Mouse (Mus musculus) left cerebral cortex, postnatal 25 days (tissue): Measurements from ENCODE around the gene Tbx15. TPM values are rescaled to one million over a fixed set of nuclear protein-coding genes. Genes with fewer than 3 reads are reported as not detected.

Experiments
- DNase-seq, 2 experiments: peaks; one replicate each; pipeline ENCODE4 v3.0.0; 2022; ENCODE audit warnings: low spot score in 2 of 2, mixed read lengths in 1 of 2
- intact Hi-C: fragments of 180-260 bp; cut with DNase I; formaldehyde crosslinking; loops from one replicate; pipeline ENCODE4 v1.15.1; 2025
- microRNA-seq, 2 experiments: library from miRNA; unstranded; fragments of <30 nt; microRNA quantifications; one replicate each; pipeline ENCODE4 v1.2.0; 2022
- total RNA-seq, 2 experiments: library from RNA; stranded (reverse); gene quantifications; 2 replicates each; pipeline ENCODE4 v1.2.3; 2021

Gene Tbx15
- total RNA-seq, 2 experiments from 2014 or later, result 1.1 to 1.3 TPM

DNA sequence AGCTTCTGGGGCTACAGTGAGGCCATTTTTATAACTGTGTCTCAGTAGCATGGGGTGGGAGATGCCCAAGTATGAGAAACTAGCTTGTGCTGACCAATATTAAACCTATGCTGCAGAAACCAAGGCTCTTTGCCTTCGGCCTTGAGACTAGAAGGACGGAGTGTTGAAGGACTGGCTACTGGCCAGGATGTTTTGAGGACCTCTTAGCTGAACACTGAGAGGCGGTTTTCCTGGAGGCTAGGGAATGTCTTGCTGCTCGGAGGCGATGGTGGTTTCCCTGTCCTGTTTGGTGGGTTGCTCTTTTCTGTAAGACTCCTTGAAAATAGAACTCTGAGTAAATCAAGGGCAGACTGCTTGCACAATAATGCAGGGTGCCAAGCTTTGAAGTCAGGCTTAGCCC is 89.1 kb downstream of the Tbx15 start:
- DNase-seq, result no peak
- intact Hi-C loops, result no loop called here

DNA sequence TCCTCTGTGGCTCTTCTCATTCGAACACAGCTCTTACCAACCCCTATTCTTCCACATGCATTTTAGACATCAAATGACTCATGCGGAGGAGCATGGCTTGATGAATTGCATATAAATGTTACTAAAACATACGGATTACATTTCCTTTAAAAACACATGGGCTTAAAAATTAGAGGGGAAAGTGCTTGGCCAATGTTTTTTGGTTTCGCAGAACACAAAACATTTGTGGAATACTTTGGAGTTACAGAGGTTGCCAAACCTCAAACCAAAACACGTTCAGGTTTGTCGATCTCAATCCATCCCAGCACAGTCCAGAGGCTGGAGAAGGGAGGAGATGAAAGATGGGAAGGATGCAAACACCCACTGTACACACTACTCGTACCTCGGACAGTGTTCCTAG is 90.9 kb downstream of the Tbx15 start:
- intact Hi-C loops, result no loop called here
- DNase-seq, result no peak

DNA sequence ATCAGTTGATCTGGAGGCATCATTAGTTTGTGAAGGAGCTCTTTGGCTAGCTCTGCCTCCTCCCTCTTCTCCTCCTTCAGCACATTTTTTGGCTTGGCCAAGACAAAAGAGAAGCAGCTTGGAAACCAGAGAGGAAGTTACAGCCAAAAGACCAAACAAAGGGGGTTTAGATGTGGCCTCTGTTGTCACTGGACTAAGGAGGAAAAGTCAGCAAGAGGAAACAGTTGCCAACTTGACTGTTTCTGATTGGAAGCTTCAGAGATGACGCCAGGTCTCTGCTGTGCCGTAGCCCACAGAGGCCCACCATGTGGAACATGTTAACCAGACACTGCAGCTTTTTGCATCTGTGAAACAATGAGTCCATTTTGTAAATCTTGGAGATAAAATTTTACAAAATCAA is 96.7 kb downstream of the Tbx15 start:
- intact Hi-C loops, result no loop called here
- no peak for DNase-seq

DNA sequence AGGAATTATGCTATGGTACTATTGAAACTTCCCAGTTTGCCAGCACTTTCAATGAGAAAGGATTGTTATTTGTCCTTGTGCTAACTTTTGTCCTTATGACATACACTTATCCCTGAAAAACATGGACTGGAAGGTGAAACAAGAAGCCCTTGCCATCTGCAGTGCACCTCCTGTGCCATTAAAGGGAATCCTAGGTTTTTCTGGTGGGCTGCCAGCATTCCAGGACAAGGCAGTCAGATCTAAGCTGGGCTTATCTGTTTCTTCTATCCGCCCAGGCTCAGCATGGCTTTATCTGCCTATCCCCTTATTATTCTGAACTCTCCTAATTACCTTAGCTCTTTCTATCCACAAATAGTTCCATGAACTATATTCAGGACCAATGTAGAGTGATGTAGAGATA is 98.6 kb downstream of the Tbx15 start:
- DNase-seq, result no peak
- intact Hi-C loops, result no loop called here

DNA sequence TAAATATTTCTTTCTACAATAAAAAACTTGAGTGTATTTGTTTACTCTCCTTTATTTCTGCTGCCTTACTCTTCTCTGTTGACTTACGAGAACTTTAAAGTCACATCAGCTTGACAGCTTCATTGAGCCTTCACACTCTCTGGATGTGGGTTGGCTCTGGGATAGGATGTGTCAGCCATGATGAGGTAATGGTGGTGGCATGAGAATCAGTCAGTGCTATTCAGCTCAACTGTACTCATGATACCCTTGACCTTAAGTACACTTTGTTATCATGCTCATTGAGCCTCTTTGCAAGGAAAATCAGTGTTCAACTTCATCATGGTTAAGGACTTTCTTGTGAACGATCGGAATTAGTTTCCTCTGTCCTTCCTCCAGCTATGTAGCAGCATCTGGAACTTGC is 99.8 kb downstream of the Tbx15 start:
- DNase-seq, result no peak
- intact Hi-C loops, result no loop called here

DNA sequence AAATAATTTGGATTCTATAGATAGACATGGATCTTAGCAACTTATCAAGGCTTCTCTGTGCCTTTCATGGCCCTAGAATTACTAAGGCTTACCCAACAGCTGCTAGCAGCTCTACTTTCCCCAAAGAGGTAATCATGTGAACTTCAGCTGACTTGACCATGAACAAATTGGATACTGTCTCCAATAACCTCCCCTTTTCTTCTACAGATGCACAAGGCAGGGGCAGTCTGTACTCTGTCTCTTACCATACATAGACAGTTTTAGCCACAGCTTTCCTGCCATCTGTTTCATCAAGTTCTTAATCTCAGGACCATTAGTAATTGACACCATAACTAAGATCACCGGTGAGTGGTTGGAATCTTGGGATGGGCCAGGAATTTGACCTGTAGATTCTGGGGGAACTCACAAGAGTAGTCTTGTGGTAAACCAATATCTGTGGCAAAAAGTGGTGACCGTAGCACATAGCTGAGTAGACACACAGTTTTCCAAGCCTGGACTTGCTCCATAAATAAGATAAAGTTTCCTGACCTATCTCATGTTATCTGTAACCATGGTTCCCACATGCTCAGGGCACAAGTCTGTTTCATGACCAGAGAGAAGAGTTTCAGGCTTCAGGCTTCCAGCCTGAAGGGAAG is 139.6 kb downstream of the Tbx15 start:
- DNase-seq, result no peak
- intact Hi-C loops, result no loop called here

DNA sequence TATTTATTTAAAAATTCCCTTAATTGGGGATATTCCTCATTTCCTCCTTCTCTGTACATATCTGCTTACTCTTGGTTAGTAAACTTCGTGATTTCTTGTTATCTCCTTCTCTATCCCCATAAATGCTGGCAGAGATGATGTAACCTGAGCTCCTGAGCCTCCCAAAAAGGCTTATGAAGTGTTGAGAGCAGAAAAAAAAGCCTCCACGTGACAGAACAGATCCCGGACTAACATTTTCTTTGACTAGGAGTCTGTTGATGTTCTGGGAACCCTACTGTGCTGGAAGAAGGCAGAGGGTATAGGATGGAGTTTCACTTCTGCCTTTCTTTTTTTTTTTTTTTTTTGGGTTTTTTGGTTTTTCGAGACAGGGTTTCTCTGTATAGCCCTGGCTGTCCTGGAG is 146.9 kb downstream of the Tbx15 start:
- DNase-seq, result no peak
- intact Hi-C loops, result no loop called here

Small RNAs within 50 kb of the gene (microRNA-seq; reads per million reads assigned to microRNA genes)
- gene Mir6481, result 0 reads per million in 2 experiments

Other genes with a start within 250 kb of the Tbx15 start
- 1 to 10 TPM; 5.1 to 6.9 TPM for gene Wars2, start 99.3 kb upstream of the Tbx15 start, total RNA-seq